Mouse (Mus musculus) liver, postnatal 0 days (tissue): ENCODE measurements around the gene Casc1. TPM values are rescaled to one million over a fixed set of nuclear protein-coding genes. Genes with fewer than 3 reads are reported as not detected.

Source experiments
- ATAC-seq: fragments of 200-750 bp; cut with Nextera tagmentation; 2 replicates; pipeline ENCODE4 v1.8.0; 2017; ENCODE audit warnings: mild to moderate bottlenecking, moderate library complexity
- DNase-seq: peaks from one replicate; pipeline ENCODE4 v3.0.0-alpha.2; 2016
- H3K27ac ChIP-seq: fragments of 300-500 bp; sonication (generic); 2 replicates; pipeline ENCODE4 v1.5.1; 2014; ENCODE audit warnings: antibody characterized with exemption, moderate library complexity, mild to moderate bottlenecking, low read depth
- H3K27me3 ChIP-seq: fragments of 300-500 bp; sonication (generic); 2 replicates; pipeline ENCODE4 v1.6.1; 2014; ENCODE audit warnings: low read length, control low read depth, mixed read lengths; ENCODE audit not compliant: insufficient read depth
- H3K36me3 ChIP-seq: fragments of 300-500 bp; sonication (generic); replicated peaks from 2 replicates; pipeline ENCODE4 v1.6.1; 2014; ENCODE audit warnings: mild to moderate bottlenecking, control low read depth, low read length, moderate library complexity, mixed read lengths; ENCODE audit not compliant: insufficient read depth
- H3K4me1 ChIP-seq: fragments of 300-500 bp; sonication (generic); 2 replicates; pipeline ENCODE4 v1.6.1; 2014; ENCODE audit warnings: antibody characterized with exemption, mild to moderate bottlenecking, control low read depth; ENCODE audit not compliant: insufficient read depth
- H3K4me2 ChIP-seq: fragments of 300-500 bp; sonication (generic); 2 replicates; pipeline ENCODE4 v1.6.1; 2014; ENCODE audit warnings: low read depth, mild to moderate bottlenecking, low read length, moderate library complexity, mixed read lengths
- H3K4me3 ChIP-seq: fragments of 300-500 bp; sonication (generic); 2 replicates; pipeline ENCODE4 v1.5.1; 2014; ENCODE audit warnings: low read depth, low read length
- H3K9ac ChIP-seq: fragments of 300-500 bp; sonication (generic); replicated peaks from 2 replicates; pipeline ENCODE4 v1.6.1; 2014; ENCODE audit warnings: mild to moderate bottlenecking, moderate library complexity
- H3K9me3 ChIP-seq: fragments of 300-500 bp; sonication (generic); 2 replicates; pipeline ENCODE4 v1.6.1; 2016; ENCODE audit warnings: mild to moderate bottlenecking, control low read depth, low read length, mixed read lengths
- CTCF ChIP-seq: sonication (generic); IDR thresholded peaks from 2 replicates; pipeline ENCODE4 v1.5.1; 2016; ENCODE audit warnings: antibody characterized with exemption, low read depth
- EP300 ChIP-seq: IDR thresholded peaks from 2 replicates; pipeline ENCODE4 v1.6.1; 2016; ENCODE audit warnings: antibody characterized with exemption, low read depth, mild to moderate bottlenecking
- WGBS: fragments of 180-500 bp; shearing (Covaris S2); extraction: QIAGEN DNeasy Blood & Tissue Kit; methylation state at CpG from one replicate; pipeline ENCODE4 v1.1.7; 2014; ENCODE audit not compliant: insufficient replicate concordance; 5-methylcytosine and 5-hydroxymethylcytosine counted together
- polyA plus RNA-seq: library from polyadenylated mRNA; unstranded; fragments of >200 nt; fragmentation: Nextera tagmentation; extraction: Ambion mirVana; gene quantifications from 2 replicates; pipeline ENCODE4 v1.2.1, GENCODE M21; 2015

The Casc1 gene
- polyA plus RNA-seq, 1 experiment from 2014 or later, result 0.11 TPM

DNA sequence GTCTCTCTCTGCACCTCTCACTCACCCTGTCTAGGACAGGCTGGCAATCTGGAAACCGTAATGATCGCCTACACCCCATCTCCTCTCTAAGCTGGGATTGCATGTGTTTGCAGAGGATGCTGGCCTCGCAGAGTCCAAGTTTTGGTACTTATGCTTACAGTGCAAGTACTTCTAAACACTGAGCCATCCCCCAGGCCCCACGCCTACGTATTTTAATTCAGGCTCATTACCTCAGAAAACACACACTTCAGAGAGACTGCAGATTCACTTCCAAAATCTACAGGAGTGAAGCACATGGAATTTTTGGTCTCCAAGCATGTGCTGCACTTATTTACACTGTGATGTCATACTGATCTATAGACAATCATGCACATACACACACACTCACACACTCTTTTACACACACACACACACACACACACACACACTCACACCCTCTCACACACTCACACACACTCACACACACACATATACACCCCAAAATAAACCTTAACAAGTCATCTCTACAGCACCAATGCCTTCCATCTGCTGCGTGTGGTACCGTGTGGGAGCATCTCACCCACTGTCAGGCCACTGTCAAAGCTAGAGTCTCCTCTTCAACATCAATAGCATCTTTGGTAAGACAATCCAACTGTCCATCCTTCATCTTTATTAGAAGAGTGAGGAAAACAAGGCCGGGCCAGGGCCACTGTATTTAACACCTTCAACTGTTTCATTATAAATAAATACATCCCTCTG lies 12.7 kb downstream of the Casc1 start:
- H3K4me2 ChIP-seq, result no peak overlapping the region
- ATAC-seq, result no peak

DNA sequence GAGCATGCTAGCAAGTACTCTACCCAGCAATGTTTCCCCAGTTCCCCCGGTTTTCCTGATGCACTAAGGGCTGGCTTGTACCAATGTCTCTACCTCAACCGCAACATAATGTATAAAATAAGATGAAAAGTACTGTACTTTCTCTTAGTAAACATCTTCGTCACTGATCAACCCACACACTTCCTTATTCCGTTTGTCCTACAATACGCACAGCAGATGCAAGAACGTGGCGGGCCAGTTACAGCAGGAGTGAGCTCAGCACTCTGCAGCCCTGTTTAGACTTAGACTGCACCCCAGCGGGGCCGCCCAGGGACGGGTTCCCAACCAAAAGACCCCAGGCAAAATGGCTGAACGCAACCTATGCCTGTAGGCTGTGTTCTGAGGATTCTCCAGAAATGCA lies 17.4 kb downstream of the Casc1 start:
- H3K9me3 ChIP-seq, result no peaks in the 10 kb centered on the region
- no peaks in the 10 kb centered on the region for H3K4me1 ChIP-seq
- DNase-seq, result no peak
- no peak overlapping the region for H3K9ac ChIP-seq
- 47% methylated on average over 11 of the region's 11 CpGs for WGBS
- H3K27me3 ChIP-seq, result no peaks in the 10 kb centered on the region
- H3K36me3 ChIP-seq, result no peaks in the 10 kb centered on the region
- no peak overlapping the region for H3K4me2 ChIP-seq
- TF ChIP-seq CTCF (no peak), EP300 (no peak)
- H3K27ac ChIP-seq, result no peak overlapping the region
- no peak for ATAC-seq
- no peak overlapping the region for H3K4me3 ChIP-seq

More for the DNA sequence above, 12.7 kb downstream of the Casc1 start:
- 80% methylated on average over 8 of the region's 8 CpGs for WGBS
- Histone ChIP-seq H3K27ac (no peak overlapping the region), H3K9me3 (no peaks in the 10 kb centered on the region), H3K4me1 (no peaks in the 10 kb centered on the region), H3K4me3 (no peak overlapping the region), H3K9ac (no peak overlapping the region), H3K36me3 (no peaks in the 10 kb centered on the region), H3K27me3 (no peaks in the 10 kb centered on the region)
- DNase-seq, result no peak
- no peak for TF ChIP-seq CTCF
- TF ChIP-seq EP300, result no peak

DNA sequence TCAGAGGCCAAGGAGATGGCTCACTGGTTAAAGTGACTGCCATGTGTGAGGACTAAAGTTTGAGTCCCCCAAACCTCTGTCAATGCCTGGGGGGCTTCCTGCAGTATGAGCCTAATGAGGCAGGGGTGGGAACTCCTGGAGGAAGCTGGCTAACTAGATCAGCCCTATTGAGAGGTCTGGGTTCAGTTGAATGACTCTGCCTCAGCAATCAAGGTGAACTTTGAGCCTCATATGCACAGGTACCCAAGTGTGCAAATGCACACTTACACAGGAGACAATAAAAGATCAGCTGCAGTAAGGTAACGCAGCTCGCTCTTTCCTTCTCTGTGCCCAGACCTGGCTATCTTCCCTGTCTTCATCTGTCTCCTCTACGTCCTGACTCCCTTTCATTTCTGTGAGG lies 17.8 kb downstream of the Casc1 start:
- TF ChIP-seq EP300 (no peak), CTCF (no peak)
- no peak for ATAC-seq

DNA sequence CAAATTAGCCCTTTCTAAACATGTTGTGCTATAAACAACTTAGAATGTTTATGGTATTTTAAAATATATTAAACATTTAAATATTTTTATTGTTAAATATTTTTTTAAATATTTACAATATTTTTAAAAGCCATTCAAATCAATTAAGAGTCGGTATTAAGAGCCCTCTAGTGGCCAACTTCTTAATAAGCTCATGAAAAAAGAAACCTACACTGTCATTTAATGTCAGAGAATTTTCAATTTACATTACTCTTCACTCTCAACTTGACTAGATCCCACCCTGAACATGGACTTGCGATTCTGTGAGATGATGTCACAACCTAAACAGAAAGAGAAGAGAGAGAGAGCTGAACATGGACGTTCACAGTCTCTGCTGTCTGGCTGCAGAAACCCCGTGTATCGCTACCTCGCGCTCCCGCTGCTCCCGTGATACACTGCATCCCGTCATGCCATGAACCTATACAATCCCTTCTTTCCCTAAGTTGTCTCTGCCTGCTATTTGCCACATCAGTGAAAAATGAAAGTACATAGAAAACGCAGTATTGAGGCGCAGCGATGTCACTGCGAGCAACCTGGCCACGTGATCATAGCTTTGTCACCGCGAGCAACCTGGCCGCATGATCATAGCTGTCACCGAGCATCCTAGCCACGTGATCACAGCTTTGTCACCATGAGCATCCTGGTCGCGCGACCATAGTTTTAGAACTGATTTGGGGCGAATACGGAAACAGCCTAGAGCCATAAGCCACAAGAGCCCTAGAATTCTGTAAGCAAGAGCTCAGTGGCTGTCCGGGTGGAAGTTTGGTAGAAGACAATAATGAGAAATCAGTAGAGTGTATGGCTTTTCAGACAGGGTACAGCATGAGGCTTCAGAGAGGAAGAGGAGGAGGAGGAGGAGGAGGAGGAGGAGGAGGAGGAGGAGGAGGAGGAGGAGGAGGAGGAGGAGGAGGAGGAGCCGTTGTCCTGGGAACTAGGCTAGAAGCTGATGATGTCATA lies 23.4 kb downstream of the Casc1 start:
- Histone ChIP-seq H3K9ac (no peak overlapping the region), H3K4me2 (peak overlapping the region; percentile 54), H3K27ac (no peak overlapping the region), H3K9me3 (no peaks in the 10 kb centered on the region), H3K36me3 (no peaks in the 10 kb centered on the region), H3K4me3 (peak overlapping the region; percentile 16), H3K4me1 (no peaks in the 10 kb centered on the region), H3K27me3 (no peaks in the 10 kb centered on the region)
- peak; percentile 50 for ATAC-seq
- 49% methylated on average over 27 of the region's 27 CpGs for WGBS
- DNase-seq, result no peak
- TF ChIP-seq EP300 (no peak), CTCF (peak; percentile 37)

More for the DNA sequence above, 17.8 kb downstream of the Casc1 start:
- Histone ChIP-seq H3K4me2 (no peak overlapping the region), H3K9ac (no peak overlapping the region), H3K27me3 (no peaks in the 10 kb centered on the region), H3K27ac (no peak overlapping the region), H3K4me3 (no peak overlapping the region), H3K9me3 (no peaks in the 10 kb centered on the region), H3K4me1 (no peaks in the 10 kb centered on the region), H3K36me3 (no peaks in the 10 kb centered on the region)
- DNase-seq, result no peak
- WGBS, result 85% methylated on average over 3 of the region's 3 CpGs

DNA sequence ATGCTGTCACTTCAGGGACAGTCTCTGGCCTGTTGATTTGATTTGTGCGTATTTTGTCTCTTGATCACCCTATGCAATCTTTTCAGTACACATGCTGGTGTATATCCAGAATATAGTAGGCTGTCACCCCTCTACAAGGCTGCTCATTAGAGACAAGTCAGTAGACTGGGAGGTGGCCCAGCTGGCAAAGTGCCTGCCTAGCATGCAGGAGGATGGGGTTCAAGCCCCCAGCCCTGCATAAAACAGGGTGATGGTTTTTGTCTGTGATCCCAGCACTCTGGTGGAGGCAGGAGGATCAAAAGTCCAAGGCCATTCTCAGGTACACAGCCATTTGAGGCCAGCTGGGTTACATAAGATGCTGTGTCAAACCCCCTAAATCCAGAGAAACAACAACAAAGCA lies 24.7 kb downstream of the Casc1 start:
- Histone ChIP-seq H3K4me2 (no peak overlapping the region), H3K9ac (no peak overlapping the region), H3K27me3 (no peaks in the 10 kb centered on the region), H3K27ac (no peak overlapping the region), H3K4me1 (no peaks in the 10 kb centered on the region; the same call in 1 of the 2 replicates), H3K4me3 (no peak overlapping the region), H3K9me3 (no peaks in the 10 kb centered on the region), H3K36me3 (no peaks in the 10 kb centered on the region)
- WGBS, result 82% methylated on average over 1 of the region's 1 CpGs
- ATAC-seq (no peak), DNase-seq (no peak)
- TF ChIP-seq CTCF (no peak), EP300 (no peak)

DNA sequence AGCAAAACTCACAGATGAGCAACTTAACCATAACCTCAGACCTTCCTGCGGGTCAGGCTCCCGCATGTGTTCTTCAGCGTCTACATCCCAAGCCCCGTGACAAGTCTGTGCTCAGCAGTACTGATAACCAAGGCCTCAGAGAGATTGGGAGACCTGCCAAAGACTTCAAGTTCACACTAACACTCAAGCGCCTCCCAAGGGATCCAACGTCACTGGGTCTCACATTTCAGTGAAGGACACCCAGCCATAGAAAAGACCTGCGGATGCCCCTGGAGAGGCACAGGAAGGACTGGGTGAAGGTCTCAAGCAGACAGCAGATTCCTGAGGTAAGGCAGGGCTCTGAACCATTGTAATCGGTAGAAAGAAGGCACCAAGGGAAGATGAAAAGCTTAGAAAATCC lies 28.8 kb downstream of the Casc1 start:
- Histone ChIP-seq H3K27ac (no peak overlapping the region), H3K9me3 (no peaks in the 10 kb centered on the region), H3K27me3 (no peaks in the 10 kb centered on the region), H3K4me1 (no peaks in the 10 kb centered on the region; the same call in 1 of the 2 replicates), H3K36me3 (no peaks in the 10 kb centered on the region), H3K4me3 (no peak overlapping the region), H3K4me2 (no peak overlapping the region), H3K9ac (no peak overlapping the region)
- TF ChIP-seq EP300 (no peak), CTCF (no peak)
- WGBS, result 58% methylated on average over 8 of the region's 8 CpGs
- no peak for DNase-seq
- no peak for ATAC-seq
